Mouse (Mus musculus): Measurements from ENCODE around the gene Mbtd1.

- TF ChIP-seq CTCF (IDR thresholded peaks at IDR 0.05) = no peak
- no peak for TF ChIP-seq EP300 (IDR thresholded peaks at IDR 0.05)
These were observed 84.1 kb downstream of the Mbtd1 start for GRCm38 (mm10) chr11:93969799-93970198.
